Mouse (Mus musculus) liver, postnatal 0 days (tissue): ENCODE measurements around the gene Tfe3. TPM values are rescaled to one million over a fixed set of nuclear protein-coding genes. Genes with fewer than 3 reads are reported as not detected.
A peak's percentile ranks its signal among the peaks of the same experiment; 100 is the strongest.

Experiments used
- ATAC-seq: fragments of 200-750 bp; cut with Nextera tagmentation; 2 replicates; pipeline ENCODE4 v1.8.0; 2017; ENCODE audit warnings: mild to moderate bottlenecking, moderate library complexity
- DNase-seq: peaks from one replicate; pipeline ENCODE4 v3.0.0-alpha.2; 2016
- H3K27ac ChIP-seq: fragments of 300-500 bp; sonication (generic); 2 replicates; pipeline ENCODE4 v1.5.1; 2014; ENCODE audit warnings: antibody characterized with exemption, moderate library complexity, mild to moderate bottlenecking, low read depth
- H3K27me3 ChIP-seq: fragments of 300-500 bp; sonication (generic); 2 replicates; pipeline ENCODE4 v1.6.1; 2014; ENCODE audit warnings: low read length, control low read depth, mixed read lengths; ENCODE audit not compliant: insufficient read depth
- H3K36me3 ChIP-seq: fragments of 300-500 bp; sonication (generic); replicated peaks from 2 replicates; pipeline ENCODE4 v1.6.1; 2014; ENCODE audit warnings: mild to moderate bottlenecking, control low read depth, low read length, moderate library complexity, mixed read lengths; ENCODE audit not compliant: insufficient read depth
- H3K4me1 ChIP-seq: fragments of 300-500 bp; sonication (generic); 2 replicates; pipeline ENCODE4 v1.6.1; 2014; ENCODE audit warnings: antibody characterized with exemption, mild to moderate bottlenecking, control low read depth; ENCODE audit not compliant: insufficient read depth
- H3K4me2 ChIP-seq: fragments of 300-500 bp; sonication (generic); 2 replicates; pipeline ENCODE4 v1.6.1; 2014; ENCODE audit warnings: low read depth, mild to moderate bottlenecking, low read length, moderate library complexity, mixed read lengths
- H3K4me3 ChIP-seq: fragments of 300-500 bp; sonication (generic); 2 replicates; pipeline ENCODE4 v1.5.1; 2014; ENCODE audit warnings: low read depth, low read length
- H3K9ac ChIP-seq: fragments of 300-500 bp; sonication (generic); replicated peaks from 2 replicates; pipeline ENCODE4 v1.6.1; 2014; ENCODE audit warnings: mild to moderate bottlenecking, moderate library complexity
- H3K9me3 ChIP-seq: fragments of 300-500 bp; sonication (generic); 2 replicates; pipeline ENCODE4 v1.6.1; 2016; ENCODE audit warnings: mild to moderate bottlenecking, control low read depth, low read length, mixed read lengths
- CTCF ChIP-seq: sonication (generic); IDR thresholded peaks from 2 replicates; pipeline ENCODE4 v1.5.1; 2016; ENCODE audit warnings: antibody characterized with exemption, low read depth
- EP300 ChIP-seq: IDR thresholded peaks from 2 replicates; pipeline ENCODE4 v1.6.1; 2016; ENCODE audit warnings: antibody characterized with exemption, low read depth, mild to moderate bottlenecking
- WGBS: fragments of 180-500 bp; shearing (Covaris S2); extraction: QIAGEN DNeasy Blood & Tissue Kit; methylation state at CpG from one replicate; pipeline ENCODE4 v1.1.7; 2014; ENCODE audit not compliant: insufficient replicate concordance; 5-methylcytosine and 5-hydroxymethylcytosine counted together
- polyA plus RNA-seq: library from polyadenylated mRNA; unstranded; fragments of >200 nt; fragmentation: Nextera tagmentation; extraction: Ambion mirVana; gene quantifications from 2 replicates; pipeline ENCODE4 v1.2.1, GENCODE M21; 2015

Gene Tfe3
- polyA plus RNA-seq, 1 experiment from 2014 or later, result 10.3 TPM

DNA sequence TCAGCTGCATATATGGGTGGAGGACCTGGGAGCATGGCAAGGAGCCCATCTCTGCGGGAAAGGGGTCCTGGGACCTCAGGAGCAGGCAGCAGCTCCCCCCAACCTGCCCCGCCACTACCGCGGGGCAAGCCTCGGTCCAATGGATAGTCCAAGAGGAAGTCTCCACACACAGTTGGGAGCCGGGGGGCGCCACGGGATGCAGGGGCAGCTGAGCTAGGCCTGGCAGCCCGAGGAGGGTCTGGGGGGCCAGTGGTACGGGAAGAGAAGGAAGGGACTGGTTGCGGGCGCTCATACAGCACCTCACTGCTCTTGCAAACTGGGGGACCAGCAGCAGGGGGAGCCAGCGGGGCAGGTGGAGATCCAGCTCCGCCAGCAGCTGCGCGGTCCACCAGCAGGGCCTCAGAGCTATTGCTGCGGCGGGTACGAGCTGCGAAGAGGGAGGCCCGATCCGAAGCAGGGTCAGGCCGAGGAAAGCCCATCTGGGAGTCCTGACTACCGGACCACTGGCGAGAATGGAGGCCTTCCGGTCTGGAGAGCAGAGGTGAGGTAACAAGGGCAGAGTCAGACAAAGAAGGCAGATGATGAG lies 28.7 kb upstream of the Tfe3 start:
- Histone ChIP-seq H3K4me3 (no peak overlapping the region), H3K36me3 (no peaks in the 10 kb centered on the region), H3K9me3 (no peaks in the 10 kb centered on the region), H3K9ac (no peak overlapping the region), H3K4me1 (no peaks in the 10 kb centered on the region), H3K4me2 (peak overlapping the region; percentile 44), H3K27ac (no peak overlapping the region), H3K27me3 (no peaks in the 10 kb centered on the region)
- WGBS, result 26% methylated on average over 14 of the region's 26 CpGs
- ATAC-seq (peak; percentile 70), DNase-seq (peak; percentile 83)
- TF ChIP-seq CTCF (peak; percentile 76), EP300 (no peak)

DNA sequence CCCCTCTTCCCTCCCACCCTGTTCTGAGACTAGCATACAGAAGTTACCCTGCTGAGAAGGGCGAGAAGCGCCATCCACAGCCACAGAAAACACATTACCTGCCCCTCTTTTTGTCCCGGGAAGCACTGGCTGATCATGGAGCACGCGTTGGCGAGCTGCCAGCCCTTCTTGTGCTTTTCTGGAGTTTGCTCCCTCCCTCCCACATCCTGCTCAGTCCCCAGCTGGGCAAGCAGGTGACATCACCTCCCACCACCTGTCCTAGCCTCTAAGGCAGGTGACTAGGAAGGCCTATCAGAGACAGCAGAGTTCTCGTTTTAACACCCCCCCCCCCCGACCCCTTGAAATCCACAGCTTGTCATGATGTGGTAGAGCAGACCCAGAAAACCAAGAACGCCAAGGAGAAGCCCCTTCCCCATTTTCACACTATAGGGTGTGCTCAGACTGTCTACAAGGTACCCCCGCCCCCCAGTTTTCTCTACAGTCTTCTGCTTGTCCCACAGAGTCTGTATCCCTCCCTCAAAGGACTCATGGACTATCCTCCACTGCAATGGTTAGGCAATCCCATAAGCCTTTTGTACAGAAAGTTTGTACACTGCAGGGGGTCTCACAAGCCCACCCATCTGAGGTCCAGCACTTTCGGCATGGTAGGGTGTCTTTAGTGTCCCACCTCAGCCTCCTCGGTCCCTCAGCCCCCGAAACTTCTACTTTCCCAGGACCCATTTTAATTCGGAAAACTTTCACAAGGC lies 22.9 kb upstream of the Tfe3 start:
- Histone ChIP-seq H3K36me3 (no peaks in the 10 kb centered on the region), H3K27me3 (no peaks in the 10 kb centered on the region), H3K9me3 (no peaks in the 10 kb centered on the region), H3K4me1 (no peaks in the 10 kb centered on the region), H3K9ac (no peak overlapping the region), H3K4me2 (peak overlapping the region; percentile 35), H3K4me3 (no peak overlapping the region), H3K27ac (peak overlapping the region; percentile 78)
- peak; percentile 75 for DNase-seq
- no peak for TF ChIP-seq EP300
- peak; percentile 85 for ATAC-seq
- 69% methylated on average over 13 of the region's 14 CpGs for WGBS

DNA sequence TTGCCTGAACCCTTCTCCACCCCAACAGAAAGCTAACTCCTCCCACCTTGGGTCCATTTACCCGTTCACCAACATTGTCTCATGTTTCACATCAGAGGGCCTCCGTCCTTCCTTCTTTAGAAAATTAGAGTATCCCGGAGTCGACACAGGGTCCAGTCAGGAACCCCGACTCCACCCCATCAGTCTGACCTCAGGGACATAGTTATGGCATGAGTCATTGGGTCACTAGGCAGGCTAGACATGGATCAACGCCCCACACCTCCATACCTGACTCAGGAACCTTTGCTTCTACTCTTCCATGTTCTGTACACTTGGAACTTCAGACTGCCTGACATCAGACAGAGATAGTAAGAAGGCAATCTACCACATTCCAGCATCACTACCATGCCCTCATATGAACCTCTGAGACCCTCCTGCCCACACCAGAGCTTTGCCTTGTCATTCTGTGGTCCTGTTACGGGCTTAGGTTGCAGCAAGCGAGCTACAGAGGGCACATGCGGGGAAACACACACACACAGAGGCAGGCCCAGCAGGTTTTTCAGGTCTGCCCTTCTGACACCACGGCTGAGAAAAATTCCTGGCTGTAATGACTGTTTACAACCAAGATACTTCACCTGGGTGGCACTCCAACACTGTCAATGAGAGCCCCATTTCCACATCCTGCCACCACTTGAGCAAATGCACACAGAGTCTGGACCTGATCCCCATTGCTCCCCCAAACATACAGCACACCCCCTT lies 22.1 kb upstream of the Tfe3 start:
- WGBS, result 55% methylated on average over 10 of the region's 10 CpGs
- ATAC-seq, result peak; percentile 84
- Histone ChIP-seq H3K9me3 (no peaks in the 10 kb centered on the region), H3K36me3 (no peaks in the 10 kb centered on the region), H3K4me2 (peak overlapping the region; percentile 54), H3K27ac (peak overlapping the region; percentile 78), H3K27me3 (no peaks in the 10 kb centered on the region), H3K9ac (peak overlapping the region; percentile 34), H3K4me3 (peak overlapping the region; percentile 22), H3K4me1 (no peaks in the 10 kb centered on the region)
- TF ChIP-seq EP300, result no peak
- TF ChIP-seq CTCF, result no peak
- no peak for DNase-seq

DNA sequence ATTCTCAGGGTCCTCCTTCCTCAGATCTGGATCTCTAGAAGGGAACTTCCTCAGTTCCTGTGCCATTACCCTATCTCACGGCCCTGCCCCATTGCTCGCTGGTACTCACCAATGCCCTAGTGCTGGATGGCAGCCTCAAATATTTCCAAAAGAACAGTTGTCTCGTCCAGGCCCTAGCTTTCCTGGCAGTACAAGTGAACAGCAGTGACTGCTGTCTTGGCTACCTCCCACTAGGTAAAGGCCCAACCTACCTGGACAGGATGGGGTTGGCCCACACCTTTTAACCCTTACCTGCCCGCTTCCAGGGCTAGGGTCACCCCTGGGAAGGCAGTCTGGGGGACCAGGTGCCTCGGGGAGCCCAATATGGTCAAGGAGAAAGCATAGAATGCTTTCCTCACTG lies 21.3 kb upstream of the Tfe3 start:
- DNase-seq (no peak), ATAC-seq (no peak)
- Histone ChIP-seq H3K4me3 (peak overlapping the region; percentile 22), H3K9me3 (no peaks in the 10 kb centered on the region), H3K9ac (peak overlapping the region; percentile 34), H3K36me3 (no peaks in the 10 kb centered on the region), H3K27ac (peak overlapping the region; percentile 78), H3K4me2 (peak overlapping the region; percentile 54), H3K4me1 (no peaks in the 10 kb centered on the region), H3K27me3 (no peaks in the 10 kb centered on the region)
- TF ChIP-seq CTCF (no peak), EP300 (no peak)
- 55% methylated on average over 5 of the region's 5 CpGs for WGBS

DNA sequence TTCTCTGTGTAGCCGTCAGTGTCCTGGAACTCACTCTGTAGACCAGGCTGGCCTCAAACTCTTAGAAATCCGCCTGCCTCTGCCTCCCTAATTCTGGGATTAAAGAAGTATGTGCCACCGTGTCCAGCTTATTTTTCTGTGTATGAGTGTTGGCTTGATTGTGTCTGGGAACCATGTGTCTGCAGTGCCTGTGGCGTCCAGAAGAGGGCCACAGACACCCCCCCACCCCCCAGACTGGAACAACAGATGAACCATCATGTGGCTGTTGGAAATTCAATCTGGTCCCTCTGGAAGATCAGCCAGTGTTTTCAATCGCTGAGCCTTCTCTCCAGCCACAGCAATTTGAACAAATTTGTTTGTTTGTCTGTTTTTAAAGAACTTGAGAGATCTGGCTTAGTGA lies 18.9 kb upstream of the Tfe3 start:
- no peaks in the 10 kb centered on the region for H3K27me3 ChIP-seq
- H3K9me3 ChIP-seq, result no peaks in the 10 kb centered on the region
- WGBS, result 58% methylated on average over 5 of the region's 5 CpGs
- no peak overlapping the region for H3K9ac ChIP-seq
- no peak overlapping the region for H3K4me2 ChIP-seq
- DNase-seq (no peak), ATAC-seq (no peak)
- H3K27ac ChIP-seq, result no peak overlapping the region
- H3K4me1 ChIP-seq, result no peaks in the 10 kb centered on the region
- no peaks in the 10 kb centered on the region for H3K36me3 ChIP-seq
- no peak for TF ChIP-seq EP300
- TF ChIP-seq CTCF, result peak; percentile 55
- no peak overlapping the region for H3K4me3 ChIP-seq

DNA sequence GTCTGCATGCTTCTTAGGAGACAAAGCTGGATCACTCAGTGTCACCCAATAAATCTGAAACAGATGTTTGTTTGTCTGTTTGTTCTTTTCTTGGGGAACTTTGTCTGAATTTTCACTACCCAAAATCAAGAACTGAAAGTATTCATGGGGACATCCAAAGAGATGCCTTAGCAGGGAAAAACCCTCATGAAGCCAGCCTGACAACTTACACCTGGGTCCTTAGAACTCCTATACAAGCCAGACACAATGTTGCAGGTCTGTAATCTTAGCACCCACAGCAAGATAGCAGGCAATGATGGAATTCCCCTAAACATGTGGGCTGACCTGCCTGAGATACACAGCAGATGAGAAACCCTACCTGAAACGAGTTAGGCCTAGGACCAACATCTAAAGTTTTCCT lies 17.4 kb upstream of the Tfe3 start:
- Histone ChIP-seq H3K4me3 (no peak overlapping the region), H3K36me3 (no peaks in the 10 kb centered on the region), H3K27me3 (no peaks in the 10 kb centered on the region; the same call in 1 of the 2 replicates), H3K27ac (no peak overlapping the region), H3K9ac (no peak overlapping the region), H3K4me1 (no peaks in the 10 kb centered on the region), H3K4me2 (no peak overlapping the region), H3K9me3 (no peaks in the 10 kb centered on the region)
- no peak for DNase-seq
- 62% methylated on average over 1 of the region's 1 CpGs for WGBS
- TF ChIP-seq CTCF (no peak), EP300 (no peak)
- ATAC-seq, result no peak
